Mouse (Mus musculus) liver, embryonic 13.5 days (tissue): ENCODE data around the gene Upp2. TPM values are rescaled to one million over a fixed set of nuclear protein-coding genes. Genes with fewer than 3 reads are reported as not detected.

Experiments
- ATAC-seq: fragments of 200-750 bp; cut with Nextera tagmentation; 2 replicates; pipeline ENCODE4 v1.8.0; 2017; ENCODE audit warnings: low read depth, mild to moderate bottlenecking, moderate number of reproducible peaks, moderate library complexity
- DNase-seq: peaks from one replicate; pipeline ENCODE4 v3.0.0; 2022
- H3K27ac ChIP-seq: fragments of 300-500 bp; sonication (generic); 2 replicates; pipeline ENCODE4 v1.5.1; 2015; ENCODE audit warnings: moderate library complexity, mild to moderate bottlenecking, inconsistent platforms
- H3K27me3 ChIP-seq: fragments of 300-500 bp; sonication (generic); 2 replicates; pipeline ENCODE4 v1.6.1; 2015; ENCODE audit warnings: mild to moderate bottlenecking, inconsistent platforms
- H3K36me3 ChIP-seq: fragments of 300-500 bp; sonication (generic); 2 replicates; pipeline ENCODE4 v1.6.1; 2015; ENCODE audit warnings: mild to moderate bottlenecking, inconsistent platforms
- H3K4me1 ChIP-seq: fragments of 300-500 bp; sonication (generic); replicated peaks from 2 replicates; pipeline ENCODE4 v1.6.1; 2015; ENCODE audit warnings: inconsistent platforms
- H3K4me2 ChIP-seq: fragments of 300-500 bp; sonication (generic); 2 replicates; pipeline ENCODE4 v1.6.1; 2015; ENCODE audit warnings: inconsistent platforms, mild to moderate bottlenecking, moderate library complexity
- H3K4me3 ChIP-seq: fragments of 300-500 bp; sonication (generic); replicated peaks from 2 replicates; pipeline ENCODE4 v1.5.1; 2015; ENCODE audit warnings: mild to moderate bottlenecking, inconsistent platforms
- H3K9ac ChIP-seq: fragments of 300-500 bp; sonication (generic); 2 replicates; pipeline ENCODE4 v1.6.1; 2015; ENCODE audit warnings: mild to moderate bottlenecking, inconsistent platforms
- H3K9me3 ChIP-seq: fragments of 300-500 bp; sonication (generic); replicated peaks from 2 replicates; pipeline ENCODE4 v1.6.1; 2016; ENCODE audit warnings: inconsistent platforms
- WGBS: fragments of 180-500 bp; shearing (Covaris S2); methylation state at CpG from one replicate; pipeline ENCODE4 v1.1.7; 2015; ENCODE audit not compliant: insufficient replicate concordance; 5-methylcytosine and 5-hydroxymethylcytosine counted together
- polyA plus RNA-seq: library from polyadenylated mRNA; unstranded; fragments of >200 nt; fragmentation: Nextera tagmentation; extraction: Ambion mirVana; gene quantifications from 2 replicates; pipeline ENCODE4 v1.2.1, GENCODE M21; 2015

Upp2 gene
- polyA plus RNA-seq, 1 experiment from 2014 or later = 1.4 TPM

- no peaks in the 10 kb centered on the region for H3K9me3 ChIP-seq
- H3K9ac ChIP-seq = no peak overlapping the region
- no peak overlapping the region for H3K4me2 ChIP-seq
- H3K27ac ChIP-seq = no peak overlapping the region
- WGBS = 57% methylated on average over 5 of the region's 5 CpGs
- ATAC-seq (no peak), DNase-seq (no peak)
- H3K4me1 ChIP-seq = no peaks in the 10 kb centered on the region
- no peak overlapping the region for H3K4me3 ChIP-seq
- H3K27me3 ChIP-seq = no peaks in the 10 kb centered on the region
- no peaks in the 10 kb centered on the region for H3K36me3 ChIP-seq
These were observed 232.5 kb downstream of the Upp2 start for GRCm38 (mm10) chr2:58799623-58800022.

GRCm38 (mm10) chr2:58812941-58813340, 245.8 kb downstream of the Upp2 start:
- ATAC-seq = no peak
- Histone ChIP-seq H3K27me3 (no peaks in the 10 kb centered on the region), H3K27ac (no peak overlapping the region), H3K9ac (no peak overlapping the region), H3K4me1 (no peaks in the 10 kb centered on the region), H3K4me3 (no peak overlapping the region), H3K4me2 (no peak overlapping the region), H3K36me3 (no peaks in the 10 kb centered on the region), H3K9me3 (no peaks in the 10 kb centered on the region)
- DNase-seq = no peak
- WGBS = 47% methylated on average over 2 of the region's 2 CpGs

- no peak overlapping the region for H3K4me3 ChIP-seq
- 61% methylated on average over 3 of the region's 3 CpGs for WGBS
- no peaks in the 10 kb centered on the region for H3K36me3 ChIP-seq
- H3K4me2 ChIP-seq = no peak overlapping the region
- DNase-seq (no peak), ATAC-seq (no peak)
- H3K4me1 ChIP-seq = no peaks in the 10 kb centered on the region
- no peaks in the 10 kb centered on the region for H3K27me3 ChIP-seq
- no peaks in the 10 kb centered on the region for H3K9me3 ChIP-seq
- no peak overlapping the region for H3K27ac ChIP-seq
- H3K9ac ChIP-seq = no peak overlapping the region
These were observed 262.0 kb downstream of the Upp2 start for GRCm38 (mm10) chr2:58828910-58829600.

DNA sequence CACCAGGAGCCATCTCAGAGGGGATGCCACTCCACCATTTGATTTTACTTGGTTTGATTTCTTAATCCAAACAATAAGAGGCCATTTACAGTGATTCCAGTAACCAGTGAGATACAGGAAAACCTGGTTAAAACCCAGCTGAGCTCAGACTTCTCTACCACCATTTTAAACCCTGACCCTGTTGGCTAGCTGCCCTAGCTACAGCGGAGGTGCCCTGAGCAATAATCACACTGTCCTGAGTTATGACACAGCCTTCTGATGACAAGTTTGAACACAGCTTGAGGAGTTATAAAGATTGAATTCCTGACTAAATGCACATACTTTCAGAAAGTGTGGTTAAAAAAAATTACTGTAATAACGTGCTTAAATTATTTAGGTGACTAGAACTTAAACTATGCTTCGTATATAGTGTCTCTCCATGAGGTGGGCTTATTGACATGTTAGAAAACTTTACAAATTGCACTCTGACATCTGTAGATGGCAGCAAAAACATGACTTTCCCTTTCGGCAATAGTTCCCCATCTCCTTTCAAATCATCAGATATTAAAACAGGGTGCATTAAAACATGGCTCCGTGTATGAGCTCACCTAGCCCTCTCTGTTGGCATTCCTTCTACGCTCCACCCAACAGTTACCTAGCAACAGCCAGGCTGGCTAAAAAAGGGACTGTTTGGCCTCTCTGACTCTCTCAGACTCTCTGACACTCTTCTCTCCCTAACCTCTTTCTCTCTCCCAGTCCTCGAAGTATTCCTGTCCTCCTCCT, 263.1 kb downstream of the Upp2 start:
- no peak overlapping the region for H3K27ac ChIP-seq
- no peaks in the 10 kb centered on the region for H3K27me3 ChIP-seq
- WGBS = 65% methylated on average over 7 of the region's 7 CpGs
- H3K4me3 ChIP-seq = no peak overlapping the region
- no peaks in the 10 kb centered on the region for H3K36me3 ChIP-seq
- no peaks in the 10 kb centered on the region for H3K9me3 ChIP-seq
- DNase-seq = no peak
- no peak overlapping the region for H3K4me2 ChIP-seq
- H3K9ac ChIP-seq = no peak overlapping the region
- ATAC-seq = no peak
- H3K4me1 ChIP-seq = no peaks in the 10 kb centered on the region

DNA sequence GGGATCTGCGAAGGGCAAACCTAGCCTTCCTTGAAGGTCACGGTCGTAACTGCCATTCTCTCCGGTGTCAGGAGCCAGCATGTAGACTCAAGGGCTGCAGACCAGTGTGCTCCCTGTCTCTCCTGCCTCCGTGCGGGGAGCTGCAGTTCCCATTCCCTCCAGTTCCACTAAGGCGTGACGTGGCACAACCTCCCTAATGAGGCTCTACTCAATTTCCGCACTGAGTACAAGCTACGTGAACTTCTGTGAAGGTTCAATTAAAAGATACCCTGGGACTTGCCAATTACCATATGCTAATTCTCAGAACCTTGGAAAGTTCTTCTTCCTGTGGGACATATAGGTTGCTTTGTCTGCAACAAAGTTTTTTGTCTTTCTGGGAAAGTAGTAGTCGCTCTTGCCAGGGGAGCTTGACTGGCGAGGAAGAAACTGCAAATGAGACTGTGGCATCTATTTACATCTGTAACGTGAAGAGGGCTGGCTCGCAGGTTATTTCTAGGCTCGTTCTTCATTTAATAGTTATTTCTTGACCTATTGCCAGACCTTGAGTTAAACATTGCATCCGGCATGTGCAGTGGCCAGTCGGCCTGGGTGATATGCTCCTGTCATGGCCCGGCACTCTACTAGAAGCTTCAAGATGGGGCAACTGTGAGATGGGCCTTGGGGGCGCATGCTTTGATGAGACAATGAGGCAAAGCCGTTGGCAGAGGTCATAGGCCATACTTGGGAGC, 265.3 kb downstream of the Upp2 start:
- no peak overlapping the region for H3K9ac ChIP-seq
- H3K4me1 ChIP-seq = no peaks in the 10 kb centered on the region
- no peak overlapping the region for H3K27ac ChIP-seq
- no peaks in the 10 kb centered on the region for H3K27me3 ChIP-seq
- no peak overlapping the region for H3K4me2 ChIP-seq
- ATAC-seq (no peak), DNase-seq (no peak)
- 78% methylated on average over 20 of the region's 20 CpGs for WGBS
- no peaks in the 10 kb centered on the region for H3K36me3 ChIP-seq
- no peak overlapping the region for H3K4me3 ChIP-seq
- no peaks in the 10 kb centered on the region for H3K9me3 ChIP-seq

GRCm38 (mm10) chr2:58841021-58841420, 273.9 kb downstream of the Upp2 start:
- H3K4me1 ChIP-seq = no peaks in the 10 kb centered on the region
- no peaks in the 10 kb centered on the region for H3K27me3 ChIP-seq
- no peak overlapping the region for H3K9ac ChIP-seq
- DNase-seq (no peak), ATAC-seq (no peak)
- H3K4me2 ChIP-seq = no peak overlapping the region
- H3K4me3 ChIP-seq = no peak overlapping the region
- 72% methylated on average over 3 of the region's 3 CpGs for WGBS
- no peaks in the 10 kb centered on the region for H3K9me3 ChIP-seq
- no peak overlapping the region for H3K27ac ChIP-seq
- no peaks in the 10 kb centered on the region for H3K36me3 ChIP-seq

DNA sequence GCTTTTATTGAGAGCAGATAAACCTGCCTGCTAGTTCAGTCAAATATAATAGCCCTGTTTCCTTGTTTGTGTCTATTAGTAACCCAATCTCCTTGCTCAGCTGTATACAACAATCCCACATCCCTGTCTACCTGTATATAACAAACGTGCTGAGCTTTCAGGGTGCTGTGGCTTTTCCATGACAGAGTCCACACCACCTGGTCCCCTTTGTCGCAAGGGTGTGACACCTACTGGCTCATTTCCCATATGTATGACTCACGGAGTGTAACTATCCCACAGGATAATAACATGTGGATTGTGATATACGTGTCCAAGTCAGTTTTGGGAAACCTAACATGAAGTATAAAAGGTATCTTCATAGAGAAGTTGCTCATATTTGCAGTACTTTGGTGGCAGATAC, 275.3 kb downstream of the Upp2 start:
- Histone ChIP-seq H3K4me1 (no peaks in the 10 kb centered on the region), H3K4me2 (no peak overlapping the region), H3K9ac (no peak overlapping the region), H3K4me3 (no peak overlapping the region), H3K27me3 (no peaks in the 10 kb centered on the region), H3K9me3 (no peaks in the 10 kb centered on the region), H3K36me3 (no peaks in the 10 kb centered on the region), H3K27ac (no peak overlapping the region)
- DNase-seq = no peak
- WGBS = 58% methylated on average over 4 of the region's 4 CpGs
- no peak for ATAC-seq

Other genes with a start within 250 kb of the Upp2 start
- gene Acvr1c, start 209.4 kb upstream of the Upp2 start, polyA plus RNA-seq = 0.09 TPM in 1 of 2 replicates, not detected in the other
- gene Gm17409, start 97.2 kb upstream of the Upp2 start, polyA plus RNA-seq = not detected in 2 replicates
- gene Acvr1, start 141 bp upstream of the Upp2 start, polyA plus RNA-seq = 2.7 and 2.8 TPM in 2 replicates